Mouse (Mus musculus): ENCODE data around the gene Kcne2. TPM values are rescaled to one million over a fixed set of nuclear protein-coding genes. Genes with fewer than 3 reads are reported as not detected.

The Kcne2 gene
- total RNA-seq (2022), result not detected

- DNase-seq, result no peak
These were observed at the start of gene Kcne2 for GRCm38 (mm10) chr16:92292101-92292500. Gene Kcne2, plus strand, starts transcription at chr16:92292389.

- DNase-seq, result no peak
These were observed 46.3 kb upstream of the Kcne2 start for GRCm38 (mm10) chr16:92245909-92246308.

GRCm38 (mm10) chr16:92246974-92247373 is 45.2 kb upstream of the Kcne2 start:
- DNase-seq, result no peak

- no peak for DNase-seq
These were observed 44.5 kb upstream of the Kcne2 start for GRCm38 (mm10) chr16:92247700-92248099.

GRCm38 (mm10) chr16:92249681-92250080 is 42.5 kb upstream of the Kcne2 start:
- DNase-seq, result no peak

GRCm38 (mm10) chr16:92250452-92250851 is 41.7 kb upstream of the Kcne2 start:
- DNase-seq, result no peak

GRCm38 (mm10) chr16:92254316-92254715 is 37.9 kb upstream of the Kcne2 start:
- DNase-seq, result no peak

- DNase-seq, result no peak
These were observed 24.3 kb upstream of the Kcne2 start for GRCm38 (mm10) chr16:92267861-92268260.

- DNase-seq, result no peak
These were observed 17.7 kb upstream of the Kcne2 start for GRCm38 (mm10) chr16:92274516-92274915.

GRCm38 (mm10) chr16:92275526-92275925 is 16.7 kb upstream of the Kcne2 start:
- DNase-seq, result peak; percentile 70

- no peak for DNase-seq
These were observed 9.5 kb upstream of the Kcne2 start for GRCm38 (mm10) chr16:92282671-92283070.

GRCm38 (mm10) chr16:92285068-92285467 is 7.1 kb upstream of the Kcne2 start:
- DNase-seq, result no peak

- peak; percentile 63 for DNase-seq
These were observed 5.6 kb upstream of the Kcne2 start for GRCm38 (mm10) chr16:92286609-92287008.

- no peak for DNase-seq
These were observed 3.4 kb upstream of the Kcne2 start for GRCm38 (mm10) chr16:92288778-92289177.

- no peak for DNase-seq
These were observed 2.1 kb upstream of the Kcne2 start for GRCm38 (mm10) chr16:92290045-92290444.

GRCm38 (mm10) chr16:92294267-92294970 is 2.2 kb downstream of the Kcne2 start:
- no peak for DNase-seq

GRCm38 (mm10) chr16:92295328-92295727 is 3.1 kb downstream of the Kcne2 start:
- DNase-seq, result no peak

- DNase-seq, result peak; percentile 94
These were observed 8.6 kb downstream of the Kcne2 start, which contains the start of gene Smim11 for GRCm38 (mm10) chr16:92300649-92301411. Gene Smim11, plus strand, starts transcription at chr16:92301286.

GRCm38 (mm10) chr16:92301412-92301806 is 9.2 kb downstream of the Kcne2 start:
- DNase-seq, result no peak

GRCm38 (mm10) chr16:92301989-92302388 is 9.8 kb downstream of the Kcne2 start:
- DNase-seq, result no peak

- DNase-seq, result no peak
These were observed 10.3 kb downstream of the Kcne2 start for GRCm38 (mm10) chr16:92302506-92302905.

GRCm38 (mm10) chr16:92305519-92305918 is 13.3 kb downstream of the Kcne2 start:
- DNase-seq, result no peak

- DNase-seq, result no peak
These were observed 15.8 kb downstream of the Kcne2 start for GRCm38 (mm10) chr16:92307947-92308346.

GRCm38 (mm10) chr16:92309126-92309525 is 16.9 kb downstream of the Kcne2 start:
- DNase-seq, result no peak

All from adrenal gland, adult 8-10 months (tissue).